Mouse (Mus musculus): ENCODE results near the gene Gm8369. TPM values are rescaled to one million over a fixed set of nuclear protein-coding genes. Genes with fewer than 3 reads are reported as not detected.

The Gm8369 gene
- total and polyA plus RNA-seq, 3 experiments: not detected

- Histone ChIP-seq H3K36me3 (ENCODE audit: control insufficient read depth in 1 of 2, insufficient read depth in 2 of 2, low read length in 2 of 2) (no peaks in the 10 kb centered on the region), H3K4me1 (ENCODE audit: control insufficient read depth in 1 of 2, insufficient read depth in 2 of 2, low read length in 2 of 2) (no peaks in the 10 kb centered on the region), H3K9ac (ENCODE audit: control insufficient read depth, low read depth, low read length, poor library complexity, severe bottlenecking) (no peak overlapping the region), H3K9me3 (replicated peaks; ENCODE audit: insufficient read depth, low read length) (no peaks in the 10 kb centered on the region), H3K4me3 (ENCODE audit: control insufficient read depth in 1 of 2, insufficient read depth in 1 of 2, low read depth in 2 of 2, low read length in 2 of 2) (no peak overlapping the region), H3K79me2 (ENCODE audit: control insufficient read depth, insufficient read depth, low read length, poor library complexity) (no peaks in the 10 kb centered on the region), H3K27ac (ENCODE audit: control insufficient read depth, low read depth, low read length) (no peak overlapping the region), H3K27me3 (ENCODE audit: control insufficient read depth in 1 of 2, insufficient read depth in 2 of 2, low read length in 2 of 2) (peaks cover 5% of the 10 kb centered on the region in 2 experiments; a peak in 3 of 4 replicates)
- DNase-seq (ENCODE audit: low read depth, low spot score): no peak
- no peak for TF ChIP-seq ZKSCAN1 (IDR thresholded peaks at IDR 0.05; ENCODE audit: low read depth, low read length)
- no peak for TF ChIP-seq JUND (IDR thresholded peaks at IDR 0.05; ENCODE audit: low read depth, low read length)
- TF ChIP-seq ZNF384 (IDR thresholded peaks at IDR 0.05; ENCODE audit: low read depth, low read length): no peak
- TF ChIP-seq USF1 (IDR thresholded peaks at IDR 0.05; ENCODE audit: low read depth, low read length): no peak
- no peak for TF ChIP-seq ETS1 (IDR thresholded peaks at IDR 0.05; ENCODE audit: low read depth, low read length)
- no peak for TF ChIP-seq POLR2AphosphoS2 (IDR thresholded peaks at IDR 0.05; ENCODE audit: low read length)
- no peak for TF ChIP-seq CTCF (IDR thresholded peaks at IDR 0.05 in 2 of 3, conservative IDR thresholded peaks at IDR 0.05 in 1 of 3; ENCODE audit: control insufficient read depth in 1 of 3, insufficient read depth in 1 of 3, low read depth in 2 of 3, low read length in 3 of 3, poor library complexity in 1 of 3, severe bottlenecking in 1 of 3)
- TF ChIP-seq HCFC1 (IDR thresholded peaks at IDR 0.05; ENCODE audit: low read depth, low read length): no peak
- no peak for TF ChIP-seq TBP (IDR thresholded peaks at IDR 0.05; ENCODE audit: low read depth, low read length)
- TF ChIP-seq E2F4 (IDR thresholded peaks at IDR 0.05; ENCODE audit: borderline replicate concordance, low read depth, low read length): no peak
- TF ChIP-seq KAT2A (conservative IDR thresholded peaks at IDR 0.05; ENCODE audit: low read depth, low read length): no peak
- no peak for TF ChIP-seq BHLHE40 (IDR thresholded peaks at IDR 0.05; ENCODE audit: borderline replicate concordance, low read depth, low read length)
- no peak for TF ChIP-seq UBTF (IDR thresholded peaks at IDR 0.05; ENCODE audit: borderline replicate concordance, insufficient read depth, low read depth, low read length)
- no peak for TF ChIP-seq MAFK (IDR thresholded peaks at IDR 0.05; ENCODE audit: borderline replicate concordance, low read depth, low read length)
- TF ChIP-seq ZC3H11A (IDR thresholded peaks at IDR 0.05; ENCODE audit: low read depth, low read length): no peak
- no peak for TF ChIP-seq ELF1 (IDR thresholded peaks at IDR 0.05; ENCODE audit: low read depth, low read length)
- TF ChIP-seq NRF1 (IDR thresholded peaks at IDR 0.05; ENCODE audit: insufficient read depth, low read depth, low read length, poor library complexity, severe bottlenecking): no peak
Observed at GRCm38 (mm10) chr19:11513458-11513857, 27.7 kb downstream of the Gm8369 start.

GRCm38 (mm10) chr19:11516246-11516645 is 30.5 kb downstream of the Gm8369 start, which contains the start of gene Ms4a6b:
Gene Ms4a6b, plus strand, starts transcription at chr19:11516512.
- Histone ChIP-seq H3K9me3 (replicated peaks; ENCODE audit: insufficient read depth, low read length) (no peaks in the 10 kb centered on the region), H3K79me2 (ENCODE audit: control insufficient read depth, insufficient read depth, low read length, poor library complexity) (no peaks in the 10 kb centered on the region), H3K4me1 (ENCODE audit: control insufficient read depth in 1 of 2, insufficient read depth in 2 of 2, low read length in 2 of 2) (no peaks in the 10 kb centered on the region), H3K27me3 (ENCODE audit: control insufficient read depth in 1 of 2, insufficient read depth in 2 of 2, low read length in 2 of 2) (peaks cover 2 to 8% of the 10 kb centered on the region in 2 experiments; a peak in 3 of 4 replicates), H3K27ac (ENCODE audit: control insufficient read depth, low read depth, low read length) (no peak within 1 kb of the TSS), H3K4me3 (ENCODE audit: control insufficient read depth in 1 of 2, insufficient read depth in 1 of 2, low read depth in 2 of 2, low read length in 2 of 2) (no peak within 1 kb of the TSS), H3K9ac (ENCODE audit: control insufficient read depth, low read depth, low read length, poor library complexity, severe bottlenecking) (no peak within 1 kb of the TSS), H3K36me3 (ENCODE audit: control insufficient read depth in 1 of 2, insufficient read depth in 2 of 2, low read length in 2 of 2) (no peaks in the 10 kb centered on the region)
- TF ChIP-seq CHD1 (IDR thresholded peaks at IDR 0.05; ENCODE audit: low read depth, low read length) (no peak), POLR2AphosphoS5 (IDR thresholded peaks at IDR 0.05; ENCODE audit: borderline replicate concordance, low read depth, low read length) (no peak), TBP (IDR thresholded peaks at IDR 0.05; ENCODE audit: low read depth, low read length) (no peak), TAL1 (IDR thresholded peaks at IDR 0.05; ENCODE audit: low read length) (no peak), NELFE (IDR thresholded peaks at IDR 0.05; ENCODE audit: low read depth, low read length) (no peak), NRF1 (IDR thresholded peaks at IDR 0.05; ENCODE audit: insufficient read depth, low read depth, low read length, poor library complexity, severe bottlenecking) (no peak), MAX (IDR thresholded peaks at IDR 0.05; ENCODE audit: low read length) (no peak), CHD2 (IDR thresholded peaks at IDR 0.05; ENCODE audit: low read length) (no peak), POLR2A (IDR thresholded peaks at IDR 0.05; ENCODE audit: control insufficient read depth in 1 of 2, insufficient read depth in 1 of 2, low read depth in 1 of 2, low read length in 2 of 2, poor library complexity in 1 of 2) (no peak)
- no peak for DNase-seq (ENCODE audit: low read depth, low spot score)
